Mouse (Mus musculus): Measurements from ENCODE around the gene Vamp5. TPM values are rescaled to one million over a fixed set of nuclear protein-coding genes. Genes with fewer than 3 reads are reported as not detected.

Gene Vamp5
- total RNA-seq, 2 experiments from 2014 or later: 6.3 to 6.8 TPM

DNA sequence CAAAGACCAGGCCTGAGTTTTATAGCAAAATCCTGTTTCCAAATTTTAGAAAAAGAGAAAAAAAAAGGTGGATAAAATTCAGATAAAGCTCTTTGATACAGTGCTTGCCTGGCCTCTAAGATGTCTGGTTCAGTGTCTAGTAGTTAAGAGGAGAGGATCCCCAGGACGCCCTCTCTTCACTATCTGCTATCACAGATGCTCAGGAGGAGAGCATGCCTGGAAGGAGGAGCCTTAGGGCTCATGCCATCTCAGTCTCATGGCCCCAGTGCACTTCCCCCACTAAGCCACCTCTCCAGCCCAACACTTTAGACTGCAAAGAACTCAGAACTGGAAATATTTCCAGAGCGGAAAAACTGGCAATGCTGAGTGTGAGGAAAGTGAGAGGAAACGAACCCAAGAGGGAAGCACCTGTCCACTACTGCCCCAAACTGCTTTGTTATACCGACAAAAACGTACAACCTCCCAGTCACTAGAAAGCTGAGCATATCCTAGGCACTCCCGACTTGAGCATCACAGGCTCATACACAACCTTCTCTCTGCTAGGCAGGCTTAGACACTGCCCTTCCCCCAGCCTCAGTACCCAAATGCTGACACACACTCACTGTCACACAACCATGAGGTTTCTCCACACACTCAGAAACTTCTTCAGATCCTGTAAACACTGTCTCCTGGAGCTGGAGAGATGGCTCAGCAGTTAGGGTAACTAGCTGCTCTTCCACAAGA, 56.3 kb downstream of the Vamp5 start:
- TF ChIP-seq CTCF (IDR thresholded peaks at IDR 0.05): no peak
- intact Hi-C loops (cut with DNase I): loop anchor here (10.0 kb wide), 1 partner anchor 459 kb away; no protein-coding TSS in a partner anchor
- Histone ChIP-seq H3K4me3 (no peak overlapping the region), H3K27ac (no peak overlapping the region)
- no peak for DNase-seq (ENCODE audit: extremely low spot score in 1 of 2, low spot score in 2 of 2)

DNA sequence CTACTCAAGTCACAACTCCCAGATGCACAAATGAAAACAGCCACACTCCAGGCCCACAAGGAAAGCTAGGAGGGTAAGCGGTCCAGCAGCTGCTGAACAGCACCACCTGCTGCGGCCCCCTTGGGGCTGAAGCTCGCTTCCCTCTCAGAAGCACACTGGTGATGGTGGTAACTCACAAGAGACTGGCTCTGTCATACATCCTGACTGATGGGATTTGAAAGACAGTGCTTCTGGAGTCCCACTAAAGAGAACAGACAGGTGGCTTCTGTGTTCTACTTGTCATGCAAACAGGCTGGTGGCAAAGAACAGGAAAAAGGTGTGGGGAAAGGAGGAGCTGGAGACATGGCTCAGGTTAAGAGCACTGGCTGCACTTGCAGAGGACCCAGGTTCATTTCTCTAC, 57.3 kb downstream of the Vamp5 start:
- TF ChIP-seq CTCF (IDR thresholded peaks at IDR 0.05): no peak
- no peak for DNase-seq (ENCODE audit: extremely low spot score in 1 of 2, low spot score in 2 of 2)
- H3K27ac ChIP-seq: no peak overlapping the region
- intact Hi-C loops (cut with DNase I): loop anchor here (10.0 kb wide), 1 partner anchor 458 kb away; no protein-coding TSS in a partner anchor
- no peak overlapping the region for H3K4me3 ChIP-seq

- peak; percentile 61 for TF ChIP-seq CTCF (IDR thresholded peaks at IDR 0.05)
- H3K27ac ChIP-seq: peak overlapping the region; percentile 42; the same call in 1 of the 2 replicates
- intact Hi-C loops (cut with DNase I): no loop called here
- peak; percentile 47 to 58 for DNase-seq (ENCODE audit: extremely low spot score in 1 of 2, low spot score in 2 of 2)
- no peak overlapping the region for H3K4me3 ChIP-seq
Measured at GRCm38 (mm10) chr6:72319019-72319418, 61.2 kb downstream of the Vamp5 start.

Other genes with a start within 250 kb of the Vamp5 start
- 1 to 10 TPM; 1.5 to 1.9 TPM for gene Atoh8, start 144.9 kb downstream of the Vamp5 start, total RNA-seq (2021)
- not detected for gene Sftpb, start 75.9 kb downstream of the Vamp5 start, total RNA-seq (2021)
- gene Usp39, start 35.3 kb downstream of the Vamp5 start, total RNA-seq (2021): 10 to 100 TPM; 31.8 to 35.5 TPM
- gene 0610030E20Rik, start 33.2 kb downstream of the Vamp5 start, total RNA-seq (2021): 10 to 100 TPM; 17.3 to 17.7 TPM
- 1 to 10 TPM; 8.0 to 9.7 TPM for gene Tmem150a, start 25.0 kb downstream of the Vamp5 start, total RNA-seq (2021)
- 10 to 100 TPM; 75.7 to 75.9 TPM for gene Rnf181, start 13.5 kb downstream of the Vamp5 start, total RNA-seq (2021)
- gene Vamp8, start 10.2 kb upstream of the Vamp5 start, total RNA-seq (2021): 10 to 100 TPM; 11.7 to 15.4 TPM
- gene Ggcx, start 33.8 kb upstream of the Vamp5 start, total RNA-seq (2021): 10 to 100 TPM; 25.7 to 26.9 TPM
- gene Mat2a, start 59.1 kb upstream of the Vamp5 start, total RNA-seq (2021): 100 to 1,000 TPM; 186 to 194 TPM
- gene Sh2d6, start 141.2 kb upstream of the Vamp5 start, total RNA-seq (2021): under 1 TPM; 0.28 to 0.48 TPM
- gene Capg, start 163.9 kb upstream of the Vamp5 start, total RNA-seq (2021): 1 to 10 TPM; 2.3 to 2.6 TPM
- gene Elmod3, start 217.9 kb upstream of the Vamp5 start, total RNA-seq (2021): 10 to 100 TPM; 19.1 to 21.3 TPM
- 10 to 100 TPM; 46.3 to 50.3 TPM for gene Retsat, start 218.0 kb upstream of the Vamp5 start, total RNA-seq (2021)
- 10 to 100 TPM; 95.1 to 95.5 TPM for gene Tgoln1, start 236.5 kb upstream of the Vamp5 start, total RNA-seq (2021)

Data from left cerebral cortex, adult 2 months (tissue).